ENCODE assay signal across 9 mouse cellular contexts in the genomic region with DNA sequence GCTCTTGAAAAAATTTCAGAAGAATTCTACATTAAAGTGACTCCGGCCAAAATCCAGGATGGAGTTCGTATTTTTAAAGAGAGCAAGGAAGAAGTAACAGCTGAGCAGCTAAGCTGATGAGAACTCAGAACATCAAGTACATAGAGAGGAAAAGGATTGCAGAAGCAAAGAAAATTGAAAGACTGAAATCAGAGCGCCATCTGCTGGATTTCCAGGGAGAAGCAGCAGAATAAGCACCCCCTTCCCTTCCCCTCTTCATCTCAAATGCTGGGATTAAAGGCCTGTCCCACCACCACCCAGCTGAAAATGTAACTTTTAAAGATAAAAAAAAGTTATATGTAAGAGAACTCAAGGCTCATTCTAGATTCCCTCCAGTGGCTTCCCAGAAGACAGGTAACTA. TPM values are rescaled to one million over a fixed set of nuclear protein-coding genes. Genes with fewer than 3 reads are reported as not detected.
DNase-seq lines count a peak whose midpoint lies in the region; ATAC-seq and TF ChIP-seq lines count a peak whose summit lies in the region.
"Had no signal": no experiment of that assay in that cellular context is flagged by ENCODE, and none has a peak within 500 bp of the region (broad histone marks: within the 10 kb centered on the region; RNA-seq: fewer than 3 reads in every experiment).

No protein-coding gene starts in this region.

- no peaks in the 10 kb centered on the region for H3K9me3 ChIP-seq in kidney, embryonic 14.5 days (ENCODE audit: control insufficient read depth, low read length)
- no peaks in the 10 kb centered on the region for H3K9me3 ChIP-seq in limb, embryonic 10.5 days (replicated peaks)
- H3K9me3 ChIP-seq: neural tube, embryonic 12.5 days had no signal

- no peak overlapping the region for H3K27ac ChIP-seq in kidney, adult 2 months (ENCODE audit: insufficient read depth, low read depth, low read length)
- no peak overlapping the region for H3K27ac ChIP-seq in kidney, embryonic 14.5 days (ENCODE audit: low read depth, low read length)
- H3K27ac ChIP-seq in limb, embryonic 10.5 days = no peak overlapping the region
- H3K27ac ChIP-seq: neural tube, embryonic 12.5 days had no signal

- H3K4me1 ChIP-seq in kidney, adult 2 months (ENCODE audit: control insufficient read depth, insufficient read depth, low read length) = peaks cover 6% of the 10 kb centered on the region; the same call in 1 of the 2 replicates
- peaks cover 4% of the 10 kb centered on the region; the same call in 1 of the 2 replicates for H3K4me1 ChIP-seq in kidney, embryonic 14.5 days (ENCODE audit: control insufficient read depth, insufficient read depth, low read length)
- H3K4me1 ChIP-seq in limb, embryonic 10.5 days = peaks cover 15% of the 10 kb centered on the region

- TF ChIP-seq POLR2A in kidney, adult 2 months (IDR thresholded peaks at IDR 0.05; ENCODE audit: low read depth, low read length) = no peak

- 23% methylated on average over 3 of the region's 3 CpGs for WGBS in kidney, adult 2 months
- 37% methylated on average over 3 of the region's 3 CpGs for WGBS in kidney, embryonic 14.5 days
- 39% methylated on average over 3 of the region's 3 CpGs for WGBS in limb, embryonic 10.5 days

- no peak overlapping the region for H3K4me3 ChIP-seq in kidney, adult 2 months (ENCODE audit: insufficient read depth, low read depth, low read length)
- H3K4me3 ChIP-seq in kidney, embryonic 14.5 days (ENCODE audit: low read length) = no peak overlapping the region
- no peak overlapping the region for H3K4me3 ChIP-seq in limb, embryonic 10.5 days
- H3K4me3 ChIP-seq: neural tube, embryonic 12.5 days had no signal

- intact Hi-C loops in heart, postnatal 36 days (cut with DNase I) = loop anchor here (1.0 to 5.0 kb wide), 5 partner anchors 22 to 193 kb away; a partner anchor contains a TSS

- H3K4me2 ChIP-seq in kidney, embryonic 14.5 days (replicated peaks; ENCODE audit: low read depth, low read length) = no peak overlapping the region
- H3K4me2 ChIP-seq: neural tube, embryonic 12.5 days had no signal

- no peaks in the 10 kb centered on the region; the same call in none of the 2 replicates for H3K36me3 ChIP-seq in kidney, adult 2 months (ENCODE audit: control insufficient read depth, insufficient read depth, low read length)
- H3K36me3 ChIP-seq in kidney, embryonic 14.5 days (ENCODE audit: control insufficient read depth, insufficient read depth, low read length) = 0 out of 2 replicates have a peak, but pooled peaks cover 7% of the 10 kb centered on the region
- H3K36me3 ChIP-seq in limb, embryonic 10.5 days = peaks cover 40% of the 10 kb centered on the region

- peak; percentile 66 for TF ChIP-seq CTCF in kidney, adult 2 months (conservative IDR thresholded peaks at IDR 0.05; ENCODE audit: insufficient read depth, insufficient read length, low read depth, low read length)

- DNase-seq in kidney, adult 2 months = peak; percentile 57
- peak; percentile 9 for DNase-seq in Muller cell, postnatal 12 days (ENCODE audit: inconsistent ontology term)
- peak; percentile 37 for DNase-seq in cerebellum, adult 9-11 months
- peak; percentile 66 to 69 for DNase-seq in heart, postnatal 36 days
- DNase-seq in limb, embryonic 10.5 days (ENCODE audit: low spot score) = peak; percentile 69
- DNase-seq in right cerebral cortex, adult 2 months (ENCODE audit: low spot score in 2 of 2) = peak; percentile 62 to 67

- no peak for ATAC-seq in kidney, embryonic 14.5 days (ENCODE audit: low FRiP score, low TSS enrichment)
- no peak for ATAC-seq in granulocyte monocyte progenitor cell, adult 5-6 weeks (replicated peaks; ENCODE audit: poor library complexity, severe bottlenecking)

- no peak overlapping the region for H3K9ac ChIP-seq in kidney, embryonic 14.5 days (ENCODE audit: low read depth, low read length)
- H3K9ac ChIP-seq: neural tube, embryonic 12.5 days had no signal

- H3K27me3 ChIP-seq in kidney, adult 2 months (replicated peaks; ENCODE audit: control insufficient read depth, insufficient read depth, low read length) = no peaks in the 10 kb centered on the region
- H3K27me3 ChIP-seq in kidney, embryonic 14.5 days (ENCODE audit: control insufficient read depth, insufficient read depth, low read length) = no peaks in the 10 kb centered on the region
- no peaks in the 10 kb centered on the region for H3K27me3 ChIP-seq in limb, embryonic 10.5 days (ENCODE audit: low read depth, poor library complexity, severe bottlenecking)
- H3K27me3 ChIP-seq: neural tube, embryonic 12.5 days had no signal

RNA-seq across cellular contexts. Expression of a gene that starts 3.1 kb away (rescaled TPM):
- polyA plus RNA-seq in kidney, adult 2 months (2012; rRNA removed) = 2.8 TPM in 2 replicates
- 2.7 and 3.6 TPM in 2 replicates for polyA plus RNA-seq in kidney, embryonic 14.5 days (2014; fragmentation: Nextera tagmentation; extraction: Ambion mirVana)
- total RNA-seq in heart, postnatal 36 days (2021) = under 1 TPM; 0.17 to 0.38 TPM
- polyA plus RNA-seq in limb, embryonic 10.5 days (2016; fragmentation: Nextera tagmentation; extraction: Ambion mirVana) = 1.7 and 2.5 TPM in 2 replicates
- total RNA-seq in granulocyte monocyte progenitor cell, adult 5-6 weeks (2014; fragmentation: Nextera tagmentation) = 1.2 and 3.4 TPM in 2 replicates
- 1.5 and 2.3 TPM in 2 replicates for total RNA-seq in granulocyte monocyte progenitor cell, adult 5-6 weeks (2017)

RNA-seq across cellular contexts. Expression of a gene that starts 3.3 kb away (rescaled TPM):
- 45.9 and 46.8 TPM in 2 replicates for polyA plus RNA-seq in kidney, adult 2 months (2012; rRNA removed)
- 62.7 and 85.9 TPM in 2 replicates for polyA plus RNA-seq in kidney, embryonic 14.5 days (2014; fragmentation: Nextera tagmentation; extraction: Ambion mirVana)
- total RNA-seq in heart, postnatal 36 days (2021) = 10 to 100 TPM; 64.8 to 71.2 TPM
- polyA plus RNA-seq in limb, embryonic 10.5 days (2016; fragmentation: Nextera tagmentation; extraction: Ambion mirVana) = 103 and 113 TPM in 2 replicates
- total RNA-seq in granulocyte monocyte progenitor cell, adult 5-6 weeks (2014; fragmentation: Nextera tagmentation) = 66.4 and 82.1 TPM in 2 replicates
- 133 and 167 TPM in 2 replicates for total RNA-seq in granulocyte monocyte progenitor cell, adult 5-6 weeks (2017)

RNA-seq across cellular contexts. Expression of a gene that starts 42.7 kb away (rescaled TPM):
- polyA plus RNA-seq in kidney, adult 2 months (2012; rRNA removed) = 101 and 114 TPM in 2 replicates
- 60.1 and 62.5 TPM in 2 replicates for polyA plus RNA-seq in kidney, embryonic 14.5 days (2014; fragmentation: Nextera tagmentation; extraction: Ambion mirVana)
- total RNA-seq in heart, postnatal 36 days (2021) = 10 to 100 TPM; 60.5 to 63.5 TPM
- polyA plus RNA-seq in limb, embryonic 10.5 days (2016; fragmentation: Nextera tagmentation; extraction: Ambion mirVana) = 58.8 and 58.9 TPM in 2 replicates
- total RNA-seq in granulocyte monocyte progenitor cell, adult 5-6 weeks (2014; fragmentation: Nextera tagmentation) = 36.3 and 47.4 TPM in 2 replicates
- total RNA-seq in granulocyte monocyte progenitor cell, adult 5-6 weeks (2017) = 33.5 and 38.7 TPM in 2 replicates

RNA-seq across cellular contexts. Expression of a gene that starts 42.8 kb away (rescaled TPM):
- 90.0 and 105 TPM in 2 replicates for polyA plus RNA-seq in kidney, adult 2 months (2012; rRNA removed)
- 13.5 and 19.8 TPM in 2 replicates for polyA plus RNA-seq in kidney, embryonic 14.5 days (2014; fragmentation: Nextera tagmentation; extraction: Ambion mirVana)
- 10 to 100 TPM; 27.9 to 28.3 TPM for total RNA-seq in heart, postnatal 36 days (2021)
- 21.8 and 26.3 TPM in 2 replicates for polyA plus RNA-seq in limb, embryonic 10.5 days (2016; fragmentation: Nextera tagmentation; extraction: Ambion mirVana)
- total RNA-seq in granulocyte monocyte progenitor cell, adult 5-6 weeks (2014; fragmentation: Nextera tagmentation) = 12.8 and 18.8 TPM in 2 replicates
- 32.4 and 41.7 TPM in 2 replicates for total RNA-seq in granulocyte monocyte progenitor cell, adult 5-6 weeks (2017)

Comparison
In these comparisons a context has a peak if more than half of its experiments do, and no peak if none do; other contexts are left out.
1. DNase-seq: peak in every context shown above with its lines; median percentile 69 in limb, embryonic 10.5 days; 68 in heart, postnatal 36 days; 64 in right cerebral cortex, adult 2 months; 57 in kidney, adult 2 months; 37 in cerebellum, adult 9-11 months; 9 in Muller cell, postnatal 12 days.